Mouse (Mus musculus) liver, postnatal 0 days (tissue): ENCODE data around the gene Hlcs.

Source experiments
- CTCF ChIP-seq: sonication (generic); IDR thresholded peaks from 2 replicates; pipeline ENCODE4 v1.5.1; 2016; ENCODE audit warnings: antibody characterized with exemption, low read depth
- EP300 ChIP-seq: IDR thresholded peaks from 2 replicates; pipeline ENCODE4 v1.6.1; 2016; ENCODE audit warnings: antibody characterized with exemption, low read depth, mild to moderate bottlenecking

DNA sequence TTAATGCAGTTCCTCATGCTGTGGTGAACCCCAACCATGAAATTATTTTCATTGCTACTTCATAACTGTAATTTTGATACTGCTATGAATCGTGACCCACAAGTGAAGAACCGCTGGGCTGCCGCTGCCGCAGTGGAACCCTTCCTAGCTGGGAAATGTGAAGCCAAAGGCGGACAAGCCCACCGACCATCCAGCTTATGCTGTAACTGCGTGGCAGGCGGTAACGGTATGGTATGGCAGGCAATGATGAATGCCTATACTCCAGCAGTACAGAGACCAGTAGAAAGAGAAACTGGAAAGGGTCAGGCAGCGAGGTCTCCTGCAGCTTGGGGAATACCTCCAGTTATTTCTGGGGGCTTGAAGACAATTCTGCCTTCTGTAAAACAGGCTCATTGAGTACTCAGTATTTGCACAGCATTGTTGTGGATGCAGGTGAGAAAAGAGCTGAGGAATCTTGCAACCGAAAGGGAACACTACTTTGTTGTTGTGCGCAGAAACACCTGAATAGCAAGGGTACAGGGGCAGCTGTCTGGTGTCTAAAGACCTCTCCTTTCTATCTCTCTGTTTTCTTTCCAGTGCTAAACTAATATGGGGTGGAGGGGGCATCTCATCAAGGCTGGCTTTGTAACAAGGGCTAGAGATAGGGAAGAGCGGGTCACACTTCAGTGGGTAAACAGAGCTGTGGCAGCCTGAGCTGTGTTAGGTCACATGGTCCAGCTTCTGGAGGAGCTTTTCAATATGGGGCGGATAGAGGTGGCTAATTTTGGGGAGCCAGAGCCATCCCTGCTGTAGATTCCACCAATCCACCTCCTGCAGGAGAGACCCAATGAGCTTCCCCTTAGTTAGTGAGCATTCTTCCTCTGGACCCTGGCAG lies 224.3 kb downstream of the Hlcs start:
- no peak for TF ChIP-seq CTCF
- no peak for TF ChIP-seq EP300
